Mouse (Mus musculus): ENCODE measurements around the gene Ubc.
"Not testable (repeated sequence)": the region's sequence is repeated elsewhere in the genome, so short reads cannot be mapped to it uniquely, and the experiment has no call there.

Gene Ubc

GRCm38 (mm10) chr5:125389579-125390441 lies at the start of gene Ubc:
TSS of gene Ubc (minus strand) at chr5:125390202.
- in situ Hi-C loops (cut with MboI; ENCODE audit: unreplicated experiment in 2 of 2): loop anchor here in 1 of 2 experiments (5.0 kb wide), 1 partner anchor 42 kb away; the partner anchor contains the start of gene Dhx37

GRCm38 (mm10) chr5:125434347-125434746 lies 44.3 kb upstream of the Ubc start:
- in situ Hi-C loops (cut with MboI; ENCODE audit: unreplicated experiment in 2 of 2): loop anchor here in 1 of 2 experiments (5.0 kb wide), 1 partner anchor 42 kb away; the partner anchor contains the start of gene Ubc

GRCm38 (mm10) chr5:125433793-125434337 lies 43.9 kb upstream of the Ubc start, which contains the start of gene Dhx37:
TSS of gene Dhx37 (minus strand) at chr5:125434121.
- in situ Hi-C loops (cut with MboI; ENCODE audit: unreplicated experiment in 2 of 2): loop anchor here in 1 of 2 experiments (5.0 kb wide), 1 partner anchor 42 kb away; the partner anchor contains the start of gene Ubc

- in situ Hi-C loops (cut with MboI; ENCODE audit: unreplicated experiment in 2 of 2): loop anchor here in 1 of 2 experiments (5.0 kb wide), 1 partner anchor 40 kb away; the partner anchor contains the start of gene Ubc
Observed at GRCm38 (mm10) chr5:125432324-125432723, 42.3 kb upstream of the Ubc start.

- in situ Hi-C loops (cut with MboI; ENCODE audit: unreplicated experiment in 2 of 2): no loop called here
Observed at GRCm38 (mm10) chr5:125426343-125426742, 36.3 kb upstream of the Ubc start.

GRCm38 (mm10) chr5:125425698-125426276 lies 35.8 kb upstream of the Ubc start:
- in situ Hi-C loops (cut with MboI; ENCODE audit: unreplicated experiment in 2 of 2): no loop called here

- in situ Hi-C loops (cut with MboI; ENCODE audit: unreplicated experiment in 2 of 2): no loop called here
Observed at GRCm38 (mm10) chr5:125419124-125419523, 29.1 kb upstream of the Ubc start.

GRCm38 (mm10) chr5:125418636-125419035 lies 28.6 kb upstream of the Ubc start:
- in situ Hi-C loops (cut with MboI; ENCODE audit: unreplicated experiment in 2 of 2): no loop called here

- in situ Hi-C loops (cut with MboI; ENCODE audit: unreplicated experiment in 2 of 2): no loop called here
Observed at GRCm38 (mm10) chr5:125416183-125416582, 26.2 kb upstream of the Ubc start.

- in situ Hi-C loops (cut with MboI; ENCODE audit: unreplicated experiment in 2 of 2): no loop called here
Observed at GRCm38 (mm10) chr5:125413763-125414162, 23.8 kb upstream of the Ubc start.

GRCm38 (mm10) chr5:125412536-125412935 lies 22.5 kb upstream of the Ubc start:
- in situ Hi-C loops (cut with MboI; ENCODE audit: unreplicated experiment in 2 of 2): not testable (repeated sequence)

GRCm38 (mm10) chr5:125411972-125412530 lies 22.0 kb upstream of the Ubc start:
- in situ Hi-C loops (cut with MboI; ENCODE audit: unreplicated experiment in 2 of 2): no loop called here

GRCm38 (mm10) chr5:125409348-125410090 lies 19.5 kb upstream of the Ubc start:
- in situ Hi-C loops (cut with MboI; ENCODE audit: unreplicated experiment in 2 of 2): loop anchor here (5.0 kb wide), 1 partner anchor 78 kb away; no protein-coding TSS in a partner anchor

GRCm38 (mm10) chr5:125408842-125409241 lies 18.8 kb upstream of the Ubc start:
- in situ Hi-C loops (cut with MboI; ENCODE audit: unreplicated experiment in 2 of 2): loop anchor here (5.0 kb wide), 1 partner anchor 78 kb away; no protein-coding TSS in a partner anchor

GRCm38 (mm10) chr5:125407910-125408575 lies 18.0 kb upstream of the Ubc start:
- in situ Hi-C loops (cut with MboI; ENCODE audit: unreplicated experiment in 2 of 2): loop anchor here (5.0 kb wide), 1 partner anchor 79 kb away; no protein-coding TSS in a partner anchor

GRCm38 (mm10) chr5:125407020-125407830 lies 17.2 kb upstream of the Ubc start:
- in situ Hi-C loops (cut with MboI; ENCODE audit: unreplicated experiment in 2 of 2): loop anchor here (5.0 kb wide), 1 partner anchor 80 kb away; no protein-coding TSS in a partner anchor

- in situ Hi-C loops (cut with MboI; ENCODE audit: unreplicated experiment in 2 of 2): loop anchor here (5.0 kb wide), 1 partner anchor 81 kb away; no protein-coding TSS in a partner anchor
Observed at GRCm38 (mm10) chr5:125406322-125407016, 16.5 kb upstream of the Ubc start.
